Mouse (Mus musculus) bone marrow, adult 2 months (tissue): Measurements from ENCODE around the gene Tex19.1. TPM values are rescaled to one million over a fixed set of nuclear protein-coding genes. Genes with fewer than 3 reads are reported as not detected.

Source experiments
- H3K27ac ChIP-seq: fragments of 200-500 bp; 2 replicates; pipeline ENCODE4 v1.5.1; 2012; ENCODE audit warnings: low read depth, mild to moderate bottlenecking, control low read depth, inconsistent platforms, low read length; ENCODE audit not compliant: control insufficient read depth, poor library complexity, insufficient read depth
- H3K4me1 ChIP-seq: fragments of 200-500 bp; 2 replicates; pipeline ENCODE4 v1.6.1; 2011; ENCODE audit warnings: low read length; ENCODE audit not compliant: control insufficient read depth, insufficient read depth
- H3K4me3 ChIP-seq: fragments of 200-500 bp; replicated peaks from 2 replicates; pipeline ENCODE3; 2011; ENCODE audit warnings: mild to moderate bottlenecking, low read depth, low read length, control low read depth; ENCODE audit not compliant: control insufficient read depth
- CTCF ChIP-seq: fragments of 200-500 bp; IDR thresholded peaks from 2 replicates; pipeline ENCODE4 v1.5.1; 2011; ENCODE audit warnings: low read length, control low read depth; ENCODE audit not compliant: control insufficient read depth, insufficient read depth
- POLR2A ChIP-seq: fragments of 200-500 bp; IDR thresholded peaks from 2 replicates; pipeline ENCODE4 v1.6.1; 2011; ENCODE audit warnings: low read depth, mild to moderate bottlenecking, control low read depth, low read length, borderline replicate concordance; ENCODE audit not compliant: control insufficient read depth
- WGBS: fragments of 180-500 bp; shearing (Covaris S2); methylation state at CpG from one replicate; pipeline ENCODE4 v1.1.7; 2018; 5-methylcytosine and 5-hydroxymethylcytosine counted together
- polyA plus RNA-seq: library from polyadenylated mRNA; stranded (reverse); fragments of >200 nt; gene quantifications from 2 replicates; pipeline ENCODE4 v1.2.4, GENCODE M21; 2011; ENCODE audit warnings: low replicate concordance; ENCODE audit not compliant: missing spikeins, insufficient read depth, insufficient read length

The Tex19.1 gene
- polyA plus RNA-seq, 1 experiment: 6.6 TPM

DNA sequence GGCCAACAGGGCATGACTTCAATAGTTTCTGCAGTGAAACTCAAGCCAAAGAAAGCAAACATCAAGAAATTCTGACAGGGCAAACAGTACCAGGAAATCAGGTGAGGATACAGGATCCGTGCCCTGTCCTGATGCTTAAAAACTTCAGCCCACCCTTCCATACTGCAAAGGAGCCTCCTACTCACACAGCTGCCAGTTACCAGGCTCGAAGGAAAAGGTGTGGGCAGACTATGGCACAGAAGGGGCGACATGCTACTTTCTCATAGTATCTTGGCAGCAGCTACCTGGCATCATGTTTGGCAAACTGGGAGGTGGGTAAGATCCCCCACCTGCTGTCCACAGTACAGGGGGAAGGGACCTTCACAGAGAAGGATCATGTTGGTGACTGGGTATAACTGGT is 47.5 kb downstream of the Tex19.1 start:
- Histone ChIP-seq H3K27ac (no peak overlapping the region), H3K4me3 (no peak overlapping the region), H3K4me1 (no peaks in the 10 kb centered on the region)
- no peak for TF ChIP-seq CTCF
- no peak for TF ChIP-seq POLR2A
- 76% methylated on average over 3 of the region's 3 CpGs for WGBS

Other genes starting within 250 kb of the Tex19.1 start
- gene Ccdc57, start 213.3 kb upstream of the Tex19.1 start, polyA plus RNA-seq: 2.7 and 14.6 TPM in 2 replicates
- 14.3 and 50.1 TPM in 2 replicates for gene Slc16a3, start 197.7 kb upstream of the Tex19.1 start, polyA plus RNA-seq
- gene Csnk1d, start 154.8 kb upstream of the Tex19.1 start, polyA plus RNA-seq: 35.6 and 58.3 TPM in 2 replicates
- gene Cd7, start 106.7 kb upstream of the Tex19.1 start, polyA plus RNA-seq: 1.7 and 3.6 TPM in 2 replicates
- gene Sectm1b, start 82.6 kb upstream of the Tex19.1 start, polyA plus RNA-seq: not detected in 2 replicates
- not detected in 2 replicates for gene Sectm1a, start 64.9 kb upstream of the Tex19.1 start, polyA plus RNA-seq
- not detected in 2 replicates for gene Tex19.2, start 27.5 kb upstream of the Tex19.1 start, polyA plus RNA-seq
- gene Uts2r, start 14.1 kb downstream of the Tex19.1 start, polyA plus RNA-seq: not detected in 2 replicates
- 5.0 and 11.8 TPM in 2 replicates for gene Hexdc, start 58.3 kb downstream of the Tex19.1 start, polyA plus RNA-seq
- gene Ogfod3, start 58.6 kb downstream of the Tex19.1 start, polyA plus RNA-seq: 5.5 and 7.4 TPM in 2 replicates
- gene Cybc1, start 83.2 kb downstream of the Tex19.1 start, polyA plus RNA-seq: 27.8 and 54.0 TPM in 2 replicates
- gene Narf, start 91.1 kb downstream of the Tex19.1 start, polyA plus RNA-seq: 30.0 and 41.2 TPM in 2 replicates
- 11.7 and 24.6 TPM in 2 replicates for gene Foxk2, start 113.8 kb downstream of the Tex19.1 start, polyA plus RNA-seq
- gene Wdr45b, start 208.3 kb downstream of the Tex19.1 start, polyA plus RNA-seq: 12.5 and 24.0 TPM in 2 replicates
- not detected in 2 replicates for gene Rab40b, start 242.1 kb downstream of the Tex19.1 start, polyA plus RNA-seq